Mouse (Mus musculus) spleen, postnatal 4 days (tissue): Measurements from ENCODE around the gene Actr2.
A peak's percentile ranks its signal among the peaks of the same experiment; 100 is the strongest.
"Not testable (repeated sequence)": the region's sequence is repeated elsewhere in the genome, so short reads cannot be mapped to it uniquely, and the experiment has no call there.

Experiments
- DNase-seq, 2 experiments: peaks; one replicate each; pipeline ENCODE4 v3.0.0; 2022; ENCODE audit warnings: low spot score in 2 of 2

The Actr2 gene

GRCm38 (mm10) chr11:20116030-20116551, 3.4 kb upstream of the Actr2 start:
- no peak for DNase-seq

DNA sequence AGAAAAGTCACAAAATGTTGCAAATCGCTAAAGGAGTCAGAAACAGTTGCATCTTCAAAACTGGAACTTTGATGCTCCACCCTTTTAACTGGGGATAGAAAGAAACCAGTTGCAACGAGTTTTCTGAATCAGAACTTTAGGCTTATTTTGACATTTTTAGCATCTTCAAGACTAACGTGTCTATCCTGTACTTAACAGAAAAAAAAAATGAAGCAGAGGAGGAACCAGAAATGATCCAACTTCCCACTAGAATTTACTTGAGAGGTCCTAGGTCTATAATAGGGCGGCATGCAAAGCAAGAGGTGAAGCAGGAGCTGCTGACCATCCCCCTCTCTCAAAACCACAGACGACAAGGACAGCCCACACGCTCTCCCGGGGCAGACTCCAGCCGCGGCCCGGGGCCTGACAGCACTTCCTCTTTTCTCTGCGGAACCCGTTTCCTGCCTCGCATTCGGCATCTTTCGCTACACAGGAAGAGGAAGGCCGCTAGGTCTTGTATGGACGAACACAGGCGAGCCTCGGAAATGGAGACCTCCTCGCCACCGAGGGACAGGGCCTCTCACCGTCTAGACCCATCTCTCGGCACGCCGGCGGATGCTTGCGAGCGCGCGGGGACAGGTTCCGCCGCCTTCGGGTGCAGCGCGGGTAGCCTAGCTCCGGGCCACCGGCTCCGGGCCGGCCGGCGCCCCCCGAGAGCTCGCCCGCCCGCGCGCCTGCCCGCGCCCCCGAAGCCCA, 540 bp downstream of the Actr2 start:
- DNase-seq: peak; percentile 83 to 90

DNA sequence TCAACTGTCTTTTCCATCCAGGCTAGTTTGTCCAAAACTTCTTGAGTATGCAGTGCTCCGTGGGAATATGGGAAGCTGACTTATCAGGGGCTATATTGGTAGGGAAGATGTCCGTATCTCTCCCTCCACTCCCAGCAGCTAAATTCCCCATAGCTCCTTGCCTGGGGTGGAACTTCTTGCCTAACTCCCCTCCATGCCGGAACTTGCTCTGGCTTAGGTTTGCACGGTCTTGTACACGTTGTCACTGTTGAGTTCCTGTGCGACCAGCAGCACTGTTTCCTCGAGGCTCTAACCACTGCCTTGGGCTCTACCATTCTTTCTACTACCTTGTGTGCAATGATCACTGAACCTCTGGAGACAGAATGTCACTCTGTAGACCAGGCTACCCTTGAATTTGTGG, 4.6 kb downstream of the Actr2 start:
- DNase-seq: no peak

- no peak for DNase-seq
Observed at GRCm38 (mm10) chr11:20107683-20108082, 5.0 kb downstream of the Actr2 start.

- DNase-seq: no peak
Observed at GRCm38 (mm10) chr11:20106946-20107345, 5.8 kb downstream of the Actr2 start.

DNA sequence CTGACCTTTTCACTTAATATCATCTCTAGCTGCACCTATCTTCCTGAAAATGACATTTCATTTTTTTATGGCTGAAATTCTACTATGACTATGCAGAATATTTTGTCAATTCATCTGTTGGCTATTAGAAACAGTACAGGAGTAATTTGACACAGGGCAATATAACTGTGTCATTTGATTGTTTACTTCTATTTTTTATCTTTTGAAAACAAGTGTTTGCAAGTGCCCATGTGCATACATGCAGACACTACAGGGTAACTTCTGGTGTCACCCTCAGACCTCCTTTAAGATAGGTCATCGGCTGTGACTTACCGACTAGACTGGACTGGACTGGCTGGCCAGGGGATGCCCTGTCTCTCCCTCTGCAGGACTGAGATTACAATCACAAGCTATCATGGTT, 8.8 kb downstream of the Actr2 start:
- DNase-seq: no peak

DNA sequence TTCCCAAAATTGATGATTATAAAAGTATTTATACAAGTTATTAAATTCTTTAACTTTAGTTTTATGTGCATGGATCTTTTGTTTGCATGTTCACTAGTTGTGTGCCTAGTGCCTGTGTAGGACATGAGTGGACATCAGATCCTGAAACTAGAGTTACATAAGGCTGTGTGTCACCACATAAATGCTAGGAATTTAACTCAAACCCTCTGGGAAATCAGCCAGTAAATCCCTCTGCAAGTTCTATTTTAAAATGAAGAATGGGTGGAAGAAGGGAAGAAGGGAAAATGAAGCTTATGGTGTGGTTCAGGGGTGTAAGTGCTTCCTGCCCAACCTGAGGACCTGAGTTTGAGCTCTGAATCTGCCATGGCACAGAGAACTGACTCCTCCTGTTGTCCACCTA, 26.4 kb downstream of the Actr2 start:
- DNase-seq: no peak

DNA sequence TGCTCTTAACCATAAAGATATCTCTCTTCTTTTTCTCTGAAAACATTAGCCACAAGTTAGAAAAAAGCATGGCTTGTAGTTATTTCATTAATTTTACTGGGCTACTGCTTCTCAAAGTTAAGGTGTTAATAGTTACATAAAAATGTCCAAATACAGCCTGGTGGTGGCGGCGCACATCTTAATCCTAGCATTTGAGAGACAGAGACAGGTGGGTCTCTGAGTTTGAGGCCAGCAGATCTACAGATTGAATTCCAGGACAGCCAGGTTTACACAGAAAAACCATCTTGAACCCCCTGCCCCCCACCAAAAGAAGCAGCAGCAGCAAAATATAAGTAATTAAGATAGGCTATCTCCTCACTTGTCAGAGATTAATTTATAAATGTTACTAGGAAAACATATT, 27.1 kb downstream of the Actr2 start:
- no peak for DNase-seq

GRCm38 (mm10) chr11:20075415-20075814, 37.3 kb downstream of the Actr2 start:
- DNase-seq: no peak

- DNase-seq: no peak
Observed at GRCm38 (mm10) chr11:20072826-20073225, 39.9 kb downstream of the Actr2 start.

DNA sequence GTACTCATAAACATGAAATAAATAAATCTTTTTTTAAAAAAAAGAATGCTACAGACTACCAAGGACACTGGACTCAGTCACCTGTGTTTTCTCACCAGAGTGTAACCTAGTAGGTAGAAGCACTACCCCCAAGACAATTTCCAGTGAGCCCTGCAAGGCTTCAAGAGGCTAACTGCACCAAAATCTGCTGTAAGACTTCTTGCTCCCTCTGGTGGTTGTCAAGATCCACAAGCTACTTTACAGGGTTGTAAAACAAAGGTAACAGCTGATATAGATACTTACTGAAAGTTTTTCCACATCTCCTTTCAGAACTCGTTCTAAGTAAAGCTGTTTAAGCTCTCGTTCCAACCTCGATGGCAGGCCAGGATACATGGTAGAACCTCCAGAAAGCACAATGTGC, 40.5 kb downstream of the Actr2 start:
- no peak for DNase-seq

- DNase-seq: no peak
Observed at GRCm38 (mm10) chr11:20068346-20069004, 44.2 kb downstream of the Actr2 start.

DNA sequence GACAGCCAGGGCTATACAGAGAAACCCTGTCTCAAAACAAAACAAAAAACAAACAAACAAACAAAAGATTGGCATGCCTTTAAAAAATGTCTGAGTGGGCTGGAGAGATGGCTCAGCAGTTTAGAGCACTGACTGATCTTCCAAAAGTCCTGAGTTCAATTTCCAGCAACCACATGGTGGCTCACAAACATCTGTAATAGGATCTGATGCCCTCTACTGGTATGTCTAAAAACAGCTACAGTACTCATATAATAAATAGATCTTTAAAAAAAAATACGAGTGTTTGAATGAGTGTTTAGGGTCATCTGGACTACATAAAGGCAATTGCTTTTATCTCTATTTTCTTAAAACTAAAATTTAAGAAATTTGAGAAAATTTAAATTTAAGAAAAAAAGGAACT, 45.2 kb downstream of the Actr2 start:
- DNase-seq: no peak

DNA sequence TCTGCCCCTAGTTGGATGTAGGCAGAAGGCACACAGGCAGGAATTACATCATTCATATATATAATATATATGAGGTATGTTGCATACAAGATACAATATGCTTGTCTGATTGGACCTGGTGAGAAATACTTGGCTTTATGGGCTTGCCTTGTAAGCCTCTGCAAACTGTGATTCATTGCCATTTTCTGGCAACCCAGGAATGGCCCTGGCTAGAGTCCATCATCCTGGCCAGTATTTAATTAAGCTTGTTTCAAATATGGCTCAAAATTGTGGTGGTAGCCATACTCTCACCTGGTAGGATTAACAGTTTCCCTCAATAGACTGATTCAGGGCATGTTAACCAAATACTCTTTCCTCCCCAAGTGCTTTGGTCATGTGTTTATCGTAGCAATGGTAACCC, 46.6 kb downstream of the Actr2 start:
- DNase-seq: no peak

GRCm38 (mm10) chr11:20064926-20065325, 47.8 kb downstream of the Actr2 start:
- no peak for DNase-seq

GRCm38 (mm10) chr11:20064086-20064485, 48.6 kb downstream of the Actr2 start:
- DNase-seq: not testable (repeated sequence)

- not testable (repeated sequence) for DNase-seq
Observed at GRCm38 (mm10) chr11:20062801-20063200, 49.9 kb downstream of the Actr2 start.

GRCm38 (mm10) chr11:20059736-20060135, 53.0 kb downstream of the Actr2 start:
- no peak for DNase-seq

DNA sequence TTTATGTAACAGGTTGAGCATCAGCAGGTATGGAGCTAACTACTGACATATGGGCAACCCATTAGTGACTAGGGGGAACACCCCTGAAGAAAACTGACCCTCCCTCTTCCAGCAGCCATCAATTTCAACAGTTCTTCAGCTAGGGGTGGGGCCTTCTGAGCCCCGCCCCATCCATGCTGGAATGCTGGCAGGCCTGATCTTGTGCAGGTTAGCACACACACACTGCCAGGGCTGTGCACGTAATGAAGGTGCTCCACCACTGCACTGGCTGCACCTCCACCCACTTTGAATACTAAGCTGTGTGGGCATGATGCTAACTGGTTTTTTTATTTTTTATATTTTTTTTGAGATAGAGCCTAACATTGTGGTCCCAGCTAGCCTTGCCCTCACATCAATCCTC, 55.3 kb downstream of the Actr2 start:
- DNase-seq: no peak

- DNase-seq: no peak
Observed at GRCm38 (mm10) chr11:20056168-20056567, 56.5 kb downstream of the Actr2 start.

DNA sequence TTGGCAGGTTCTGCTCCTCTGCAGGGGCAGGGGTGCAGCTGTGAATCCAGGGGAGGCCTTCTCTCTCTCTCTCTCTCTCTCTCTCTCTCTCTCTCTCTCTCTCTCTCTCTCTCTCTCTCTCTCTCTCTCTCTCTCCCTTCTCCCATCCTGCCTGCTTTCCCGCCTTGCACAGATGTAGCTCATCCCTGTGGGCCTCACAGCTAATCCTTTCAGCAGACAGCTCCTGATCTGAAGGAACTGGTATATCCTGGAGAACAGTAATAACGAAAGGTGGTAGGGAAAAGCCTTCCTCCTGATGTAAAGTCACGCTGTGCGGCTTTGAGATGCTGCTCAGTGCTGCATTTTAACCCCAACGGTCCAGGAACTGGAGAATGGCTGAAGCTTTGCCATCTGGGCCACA, 58.1 kb downstream of the Actr2 start:
- no peak for DNase-seq

- DNase-seq: no peak
Observed at GRCm38 (mm10) chr11:20053951-20054350, 58.8 kb downstream of the Actr2 start.

DNA sequence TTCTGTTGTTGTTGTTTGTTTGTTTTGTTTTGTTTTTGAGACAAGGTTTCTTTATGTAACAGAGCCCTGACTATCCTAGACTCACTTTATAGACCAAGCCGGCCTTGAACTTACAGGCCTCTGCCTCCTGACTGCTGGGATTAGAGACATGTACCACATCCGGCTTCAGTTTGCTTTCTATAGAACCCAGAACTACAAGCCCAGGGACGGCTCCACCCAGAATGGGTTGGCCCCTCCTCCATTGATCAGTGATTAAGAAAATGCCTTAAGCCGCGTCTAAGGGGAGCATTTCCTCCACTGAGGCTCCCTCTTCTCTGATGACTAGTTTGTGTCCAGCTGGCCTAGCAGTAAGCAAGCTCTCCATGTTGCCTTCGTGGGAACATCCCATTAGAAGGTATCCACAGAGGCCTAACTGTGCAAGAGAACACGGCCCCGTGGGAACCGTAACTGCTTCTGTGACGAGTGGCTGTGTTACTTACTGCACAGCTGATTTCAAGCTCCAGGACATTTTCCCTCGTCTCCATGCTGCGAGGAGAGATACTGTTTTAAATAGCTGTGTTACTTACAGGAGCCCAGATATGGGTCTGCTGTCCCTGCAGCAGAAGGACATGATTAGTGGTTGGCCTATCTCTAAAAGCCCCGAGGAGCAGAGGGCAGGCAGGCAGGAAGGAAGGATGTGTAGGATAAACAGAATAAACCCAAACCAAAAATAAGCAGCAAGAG, 59.7 kb downstream of the Actr2 start:
- DNase-seq: no peak
